Mouse (Mus musculus): Measurements from ENCODE around the gene Olfr1014.

The Olfr1014 gene

DNA sequence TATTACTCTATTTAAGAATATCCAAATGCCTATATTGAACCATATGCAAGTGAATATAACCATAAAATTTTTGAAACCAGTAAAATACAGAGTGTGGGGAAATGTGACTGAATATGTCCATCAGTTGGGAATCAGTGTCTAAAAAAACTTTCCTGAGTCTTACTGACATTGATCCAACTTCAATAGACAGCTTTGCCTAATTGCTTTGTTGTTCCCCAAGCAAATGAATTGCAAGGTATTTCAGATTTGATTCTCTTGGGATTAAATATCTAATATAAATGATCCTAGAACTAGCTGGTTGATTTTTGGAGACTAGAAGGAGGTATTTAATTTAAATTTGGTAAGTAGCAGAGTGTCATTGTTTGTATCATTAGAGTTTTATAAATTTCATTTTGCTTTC is at the start of gene Olfr1014:
TSS of gene Olfr1014 (plus strand) at position 301 of the 400 bp plus-strand sequence.
- no peak for DNase-seq (ENCODE audit: low read depth, low spot score)

DNA sequence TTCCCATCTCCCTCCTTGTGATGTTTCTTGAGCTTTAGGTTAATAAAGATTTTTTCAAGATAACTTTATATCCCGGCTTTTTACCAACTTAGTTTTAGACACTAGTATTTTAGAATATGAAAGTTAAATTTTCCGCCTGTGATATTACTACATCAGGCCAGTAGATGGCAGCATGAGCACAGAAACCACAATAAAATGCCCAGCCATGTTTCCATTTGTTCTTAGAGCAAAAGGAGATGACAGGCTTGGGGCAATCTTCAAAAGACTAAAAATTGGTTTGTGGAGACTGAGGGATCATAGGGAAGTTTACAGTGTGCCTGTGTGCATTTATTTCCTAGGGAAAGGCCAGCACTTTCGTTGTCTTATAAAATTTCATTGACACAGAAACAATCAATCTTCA is 46.7 kb upstream of the Olfr1014 start:
- peak; percentile 35 for DNase-seq (ENCODE audit: low read depth, low spot score)

DNA sequence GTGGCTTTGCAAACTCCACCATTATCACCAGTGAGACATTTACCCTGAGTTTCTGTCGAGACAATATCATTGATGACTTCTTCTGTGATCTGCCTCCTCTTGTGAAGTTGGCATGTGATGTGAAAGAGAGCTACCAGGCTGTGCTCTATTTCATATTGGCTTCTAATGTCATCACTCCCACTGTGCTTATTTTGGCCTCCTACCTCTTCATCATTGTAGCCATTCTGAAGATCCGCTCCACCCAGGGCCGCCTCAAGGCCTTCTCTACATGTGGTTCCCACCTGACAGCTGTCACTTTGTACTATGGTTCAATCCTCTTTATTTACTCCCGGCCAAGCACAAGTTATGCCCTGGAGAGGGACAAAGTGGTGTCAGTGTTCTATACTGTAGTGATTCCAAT is 18.7 kb upstream of the Olfr1014 start:
- DNase-seq (ENCODE audit: low read depth, low spot score): no peak

DNA sequence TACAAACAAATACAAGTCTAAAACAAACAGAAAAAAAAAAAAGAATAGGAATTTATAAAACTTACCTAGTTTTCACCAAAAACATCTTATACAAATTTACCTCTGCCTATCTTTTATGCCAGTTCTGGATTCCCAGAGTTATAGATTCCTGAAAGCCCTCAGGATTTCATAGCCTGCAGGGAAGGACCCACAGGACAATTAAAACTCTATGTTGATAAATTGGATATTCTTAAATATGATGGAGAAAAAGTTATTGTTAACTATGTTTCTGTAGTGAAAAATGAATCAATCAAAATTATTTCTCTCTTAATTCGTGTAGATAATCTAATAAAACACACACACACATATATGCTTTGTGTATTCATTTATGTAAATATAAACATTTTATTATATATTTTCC is 9.8 kb upstream of the Olfr1014 start, which contains the start of gene Olfr1012:
TSS of gene Olfr1012 (minus strand) at position 101 of the 400 bp plus-strand sequence.
- DNase-seq (ENCODE audit: low read depth, low spot score): no peak

DNA sequence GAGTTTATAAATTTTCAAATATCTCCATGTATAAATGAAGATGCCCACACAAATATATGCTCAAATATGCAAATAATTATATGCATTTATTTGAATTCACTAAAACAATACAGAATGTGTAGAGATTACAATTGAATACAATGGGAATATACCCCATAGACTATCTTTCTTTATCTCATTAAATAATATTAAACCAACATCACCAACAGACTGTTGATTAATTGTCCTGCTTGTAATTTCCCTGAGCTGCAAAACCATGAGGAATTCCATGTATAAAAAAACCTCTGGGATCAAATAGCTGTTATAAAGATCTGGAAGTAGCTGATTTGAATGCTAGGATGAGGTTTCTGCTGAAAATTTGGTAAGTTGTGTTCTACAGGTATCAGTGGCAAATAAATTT is 5.7 kb upstream of the Olfr1014 start, which contains the start of gene Olfr1013:
TSS of gene Olfr1013 (plus strand) at position 301 of the 400 bp plus-strand sequence.
- no peak for DNase-seq (ENCODE audit: low read depth, low spot score)

DNA sequence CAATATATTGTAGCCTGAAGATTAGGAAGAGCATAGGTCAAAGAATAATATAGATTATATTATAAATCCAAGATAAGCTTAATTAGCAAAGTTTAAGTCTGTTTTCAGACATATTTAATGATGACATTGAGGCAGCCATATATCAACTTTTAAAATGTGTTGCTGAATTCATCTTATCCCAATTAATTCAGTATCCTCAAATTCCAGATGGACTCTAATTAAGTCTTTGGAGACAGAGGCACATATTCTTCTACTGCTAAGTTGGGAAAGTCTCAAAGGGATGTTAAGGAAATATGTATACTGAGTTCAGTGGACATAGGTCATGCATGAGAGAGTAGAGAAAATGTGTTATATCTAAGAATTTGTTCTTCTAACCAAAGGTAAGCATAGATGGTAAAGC is 9.2 kb downstream of the Olfr1014 start, which contains the start of gene Olfr1015:
TSS of gene Olfr1015 (plus strand) at position 301 of the 400 bp plus-strand sequence.
- no peak for DNase-seq (ENCODE audit: low read depth, low spot score)

DNA sequence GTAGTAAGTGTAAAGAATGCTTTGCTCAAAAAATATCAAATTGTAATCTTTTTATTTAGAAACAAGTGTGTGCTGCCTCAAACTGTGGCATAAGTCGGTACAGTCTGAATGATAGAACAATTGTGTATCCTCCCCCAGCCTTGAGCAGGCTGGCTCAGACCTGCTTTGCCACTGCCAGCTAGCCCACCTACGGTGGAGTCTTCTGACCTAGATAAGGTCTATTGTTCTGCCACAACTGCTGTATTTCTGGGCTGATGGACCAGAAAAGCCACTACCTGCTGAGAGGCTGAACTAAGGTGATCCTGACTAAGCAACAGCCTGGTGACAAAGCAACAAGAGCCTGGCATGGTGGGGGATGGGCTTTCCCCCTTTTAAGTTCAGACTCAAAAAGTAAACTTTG is 19.8 kb downstream of the Olfr1014 start:
- DNase-seq (ENCODE audit: low read depth, low spot score): peak; percentile 9

DNA sequence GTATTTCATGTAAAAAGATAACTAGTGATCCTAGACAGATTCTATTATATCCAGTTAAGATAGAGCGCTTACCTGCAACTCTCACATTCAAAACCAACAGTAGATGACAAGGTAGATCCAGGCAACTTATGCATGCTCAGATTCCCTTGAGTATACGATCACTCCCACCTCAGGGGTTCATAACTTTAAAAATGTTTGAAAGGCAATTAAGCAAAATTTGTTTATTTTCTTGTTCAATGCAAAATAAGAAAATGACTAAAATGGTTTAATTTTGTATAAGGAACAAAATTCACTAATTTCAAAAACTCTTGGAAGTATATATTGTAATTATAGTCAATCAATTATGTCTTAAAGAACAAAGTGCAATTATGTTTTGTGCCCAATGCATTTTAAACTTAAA is 29.9 kb downstream of the Olfr1014 start, which contains the start of gene Olfr1016:
TSS of gene Olfr1016 (minus strand) at position 101 of the 400 bp plus-strand sequence.
- DNase-seq (ENCODE audit: low read depth, low spot score): no peak

DNA sequence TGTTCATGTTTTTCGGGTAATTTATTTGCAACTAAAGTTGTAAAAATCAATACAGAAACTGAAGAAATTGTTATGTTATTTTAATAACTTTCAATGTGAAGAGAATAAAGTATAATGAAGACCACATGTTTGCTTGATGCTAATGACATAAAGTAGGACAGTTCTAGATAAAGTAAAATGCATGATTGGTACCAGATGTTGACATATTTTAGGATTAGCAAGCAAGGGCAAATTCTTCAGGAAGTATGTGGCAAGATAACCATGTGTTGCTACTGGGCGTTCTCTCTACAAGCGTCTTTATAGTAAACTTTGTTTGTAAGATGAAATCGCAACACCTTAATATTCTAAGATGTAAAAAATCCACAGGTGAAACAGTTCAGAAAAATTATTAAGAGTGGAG is 32.0 kb downstream of the Olfr1014 start:
- DNase-seq (ENCODE audit: low read depth, low spot score): no peak

DNA sequence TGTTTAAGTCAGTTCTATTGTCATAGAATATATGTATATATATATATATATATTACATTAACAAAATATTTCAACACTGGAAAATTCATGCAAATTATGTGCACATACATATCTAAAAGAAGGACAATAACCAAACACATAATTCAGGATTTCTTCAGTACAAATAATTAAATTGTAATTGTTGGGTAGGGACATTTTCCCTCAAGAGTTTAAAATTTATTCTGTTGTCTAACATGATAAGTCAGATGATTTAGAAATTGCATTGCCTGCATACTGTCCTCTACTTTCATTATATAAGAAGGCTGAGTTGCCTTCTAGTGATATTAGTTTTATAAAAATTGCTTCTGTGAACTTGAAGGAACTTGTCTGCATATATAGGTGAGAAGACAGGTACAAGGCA is 45.7 kb downstream of the Olfr1014 start, which contains the start of gene Olfr1018:
TSS of gene Olfr1018 (plus strand) at position 301 of the 400 bp plus-strand sequence.
- no peak for DNase-seq (ENCODE audit: low read depth, low spot score)

All from brain, adult 2 months (tissue).